Mouse (Mus musculus) T-helper 2 cell (primary cell): ENCODE results near the gene Lyrm1.

Experiments
- in situ Hi-C: fragments of 300-600 bp; cut with MboI, MseI; formaldehyde crosslinking; loops from one replicate; pipeline ENCODE4 v1.15.1; 2025; ENCODE audit warnings: high pct_unique_total_duplicates

The Lyrm1 gene

GRCm38 (mm10) chr7:119895639-119896512 is at the start of gene Lyrm1, which contains the start of gene Dcun1d3:
Gene Lyrm1 (plus strand): TSS chr7:119895861.
Gene Dcun1d3 (minus strand): TSS chr7:119896298.
- in situ Hi-C loops: loop anchor here (10.0 kb wide), 1 partner anchor 1789 kb away; no protein-coding TSS in a partner anchor

GRCm38 (mm10) chr7:119847396-119847795 is 48.3 kb upstream of the Lyrm1 start:
- in situ Hi-C loops: loop anchor here (10.0 kb wide), 1 partner anchor 257 kb away; the partner anchor contains the start of gene Tmem159

GRCm38 (mm10) chr7:119849096-119849495 is 46.6 kb upstream of the Lyrm1 start:
- in situ Hi-C loops: loop anchor here (10.0 kb wide), 1 partner anchor 256 kb away; the partner anchor contains the start of gene Tmem159

GRCm38 (mm10) chr7:119850737-119851136 is 44.9 kb upstream of the Lyrm1 start:
- in situ Hi-C loops: loop anchor here (5.0 to 10.0 kb wide), 2 partner anchors 62 to 194 kb away; no protein-coding TSS in a partner anchor

- in situ Hi-C loops: loop anchor here (5.0 to 10.0 kb wide), 2 partner anchors 60 to 192 kb away; no protein-coding TSS in a partner anchor
Measured at GRCm38 (mm10) chr7:119852494-119852893, 43.2 kb upstream of the Lyrm1 start.

GRCm38 (mm10) chr7:119853186-119853585 is 42.5 kb upstream of the Lyrm1 start:
- in situ Hi-C loops: loop anchor here (5.0 to 10.0 kb wide), 2 partner anchors 59 to 192 kb away; no protein-coding TSS in a partner anchor

- in situ Hi-C loops: loop anchor here (5.0 to 10.0 kb wide), 2 partner anchors 58 to 190 kb away; no protein-coding TSS in a partner anchor
Measured at GRCm38 (mm10) chr7:119854362-119854761, 41.3 kb upstream of the Lyrm1 start.

- in situ Hi-C loops: loop anchor here (10.0 kb wide), 1 partner anchor 190 kb away; no protein-coding TSS in a partner anchor
Measured at GRCm38 (mm10) chr7:119855031-119855430, 40.6 kb upstream of the Lyrm1 start.

- in situ Hi-C loops: loop anchor here (10.0 kb wide), 1 partner anchor 185 kb away; no protein-coding TSS in a partner anchor
Measured at GRCm38 (mm10) chr7:119859476-119859875, 36.2 kb upstream of the Lyrm1 start.

GRCm38 (mm10) chr7:119860116-119860515 is 35.5 kb upstream of the Lyrm1 start:
- in situ Hi-C loops: no loop called here

- in situ Hi-C loops: no loop called here
Measured at GRCm38 (mm10) chr7:119860554-119860953, 35.1 kb upstream of the Lyrm1 start.

GRCm38 (mm10) chr7:119860971-119861334 is 34.7 kb upstream of the Lyrm1 start:
- in situ Hi-C loops: no loop called here

- in situ Hi-C loops: no loop called here
Measured at GRCm38 (mm10) chr7:119861335-119862091, 34.1 kb upstream of the Lyrm1 start.

GRCm38 (mm10) chr7:119862167-119862566 is 33.5 kb upstream of the Lyrm1 start:
- in situ Hi-C loops: no loop called here

GRCm38 (mm10) chr7:119864500-119864899 is 31.2 kb upstream of the Lyrm1 start:
- in situ Hi-C loops: no loop called here

- in situ Hi-C loops: no loop called here
Measured at GRCm38 (mm10) chr7:119866136-119866535, 29.5 kb upstream of the Lyrm1 start.

GRCm38 (mm10) chr7:119872204-119872603 is 23.5 kb upstream of the Lyrm1 start:
- in situ Hi-C loops: no loop called here

GRCm38 (mm10) chr7:119873050-119873449 is 22.6 kb upstream of the Lyrm1 start:
- in situ Hi-C loops: no loop called here

- in situ Hi-C loops: no loop called here
Measured at GRCm38 (mm10) chr7:119875776-119876440, 19.8 kb upstream of the Lyrm1 start.

- in situ Hi-C loops: no loop called here
Measured at GRCm38 (mm10) chr7:119879171-119879570, 16.5 kb upstream of the Lyrm1 start.

GRCm38 (mm10) chr7:119880345-119880744 is 15.3 kb upstream of the Lyrm1 start:
- in situ Hi-C loops: loop anchor here (10.0 kb wide), 1 partner anchor 1156 kb away; no protein-coding TSS in a partner anchor
